Mouse (Mus musculus) neural tube, embryonic 12.5 days (tissue): ENCODE data around the gene Gm49320. TPM values are rescaled to one million over a fixed set of nuclear protein-coding genes. Genes with fewer than 3 reads are reported as not detected.

Source experiments
- ATAC-seq: fragments of 200-750 bp; cut with Nextera tagmentation; 2 replicates; pipeline ENCODE4 v1.8.0; 2017; ENCODE audit warnings: low read depth, mild to moderate bottlenecking, moderate TSS enrichment, moderate library complexity; ENCODE audit not compliant: low FRiP score
- H3K27ac ChIP-seq: fragments of 300-500 bp; sonication (generic); 2 replicates; pipeline ENCODE4 v1.5.1; 2016
- H3K27me3 ChIP-seq: fragments of 300-500 bp; sonication (generic); replicated peaks from 2 replicates; pipeline ENCODE4 v1.6.1; 2016; ENCODE audit warnings: mild to moderate bottlenecking
- H3K36me3 ChIP-seq: fragments of 300-500 bp; sonication (generic); 2 replicates; pipeline ENCODE4 v1.6.1; 2016; ENCODE audit warnings: mild to moderate bottlenecking
- H3K4me1 ChIP-seq: fragments of 300-500 bp; sonication (generic); 2 replicates; pipeline ENCODE4 v1.6.1; 2016
- H3K4me2 ChIP-seq: fragments of 300-500 bp; sonication (generic); replicated peaks from 2 replicates; pipeline ENCODE4 v1.6.1; 2016; ENCODE audit warnings: mild to moderate bottlenecking
- H3K4me3 ChIP-seq: fragments of 300-500 bp; sonication (generic); 2 replicates; pipeline ENCODE4 v1.5.1; 2016
- H3K9ac ChIP-seq: fragments of 300-500 bp; sonication (generic); 2 replicates; pipeline ENCODE4 v1.6.1; 2016; ENCODE audit warnings: mild to moderate bottlenecking
- H3K9me3 ChIP-seq: fragments of 300-500 bp; sonication (generic); 2 replicates; pipeline ENCODE4 v1.6.1; 2016; ENCODE audit warnings: mild to moderate bottlenecking
- WGBS: fragments of 180-500 bp; shearing (Covaris S2); methylation state at CpG from one replicate; pipeline ENCODE4 v1.1.7; 2016; 5-methylcytosine and 5-hydroxymethylcytosine counted together
- polyA plus RNA-seq: library from polyadenylated mRNA; unstranded; fragments of >200 nt; fragmentation: Nextera tagmentation; extraction: Ambion mirVana; gene quantifications from 2 replicates; pipeline ENCODE4 v1.2.1, GENCODE M21; 2016

Gm49320 gene
- polyA plus RNA-seq, 1 experiment from 2014 or later = 1.2 TPM

GRCm38 (mm10) chr8:4212809-4213209, 25.9 kb upstream of the Gm49320 start:
- Histone ChIP-seq H3K9me3 (no peaks in the 10 kb centered on the region), H3K27ac (no peak overlapping the region), H3K4me3 (peak overlapping the region; percentile 39), H3K9ac (peak overlapping the region; percentile 56), H3K27me3 (peaks cover 12% of the 10 kb centered on the region), H3K4me1 (peaks cover 43% of the 10 kb centered on the region), H3K4me2 (peak overlapping the region; percentile 87), H3K36me3 (peaks cover 33% of the 10 kb centered on the region)
- 2% methylated on average over 25 of the region's 25 CpGs for WGBS
- ATAC-seq = no peak

DNA sequence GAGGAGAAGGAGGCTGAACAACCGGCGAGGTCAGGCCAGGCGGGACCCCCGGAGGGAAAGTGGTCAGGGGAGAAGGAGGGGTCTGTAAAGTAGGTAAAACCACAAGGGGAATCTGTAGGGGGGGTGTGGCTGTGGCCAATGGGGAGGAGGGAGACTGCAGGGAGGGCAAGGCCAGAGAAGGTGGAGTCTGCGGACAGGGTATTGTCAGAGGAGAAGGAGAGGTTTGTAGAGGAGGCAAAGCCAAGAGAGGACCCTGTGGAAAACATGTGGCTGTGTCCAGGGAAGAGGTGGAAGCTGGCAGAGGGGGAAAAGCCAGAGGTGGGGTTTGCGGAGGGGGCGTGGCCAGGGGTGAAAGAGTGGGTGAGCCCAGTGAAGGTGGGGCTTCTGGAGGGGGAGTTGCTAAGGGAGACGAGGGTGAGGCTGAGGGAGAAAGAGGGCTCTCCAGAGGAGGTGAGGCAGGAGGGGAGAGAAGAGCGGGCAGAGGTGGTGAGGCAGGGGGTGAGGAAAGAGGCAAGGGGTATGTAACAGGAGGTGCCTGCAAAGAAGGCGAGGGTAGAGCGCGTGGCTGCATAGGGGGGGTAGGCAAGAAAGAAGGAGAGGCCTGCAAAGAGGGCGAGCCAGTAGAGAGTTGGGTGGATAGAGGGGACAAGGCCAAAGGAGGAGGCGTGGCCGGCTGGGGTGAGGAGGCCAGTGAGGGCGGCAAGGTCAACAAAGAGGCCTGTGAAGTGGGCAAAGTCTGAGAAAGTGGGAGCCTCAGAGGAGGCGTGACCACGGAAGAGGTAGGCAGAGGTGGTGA, 25.3 kb upstream of the Gm49320 start:
- H3K9ac ChIP-seq = peak overlapping the region; percentile 56
- WGBS = 3% methylated on average over 18 of the region's 18 CpGs
- H3K36me3 ChIP-seq = peaks cover 31% of the 10 kb centered on the region
- H3K27me3 ChIP-seq = peaks cover 11% of the 10 kb centered on the region; the same call in 1 of the 2 replicates
- H3K4me3 ChIP-seq = peak overlapping the region; percentile 39
- ATAC-seq = peak; percentile 6; the same call in 1 of the 2 replicates
- H3K27ac ChIP-seq = no peak overlapping the region
- no peaks in the 10 kb centered on the region for H3K9me3 ChIP-seq
- H3K4me2 ChIP-seq = peak overlapping the region; percentile 87
- peaks cover 43% of the 10 kb centered on the region for H3K4me1 ChIP-seq

- H3K27me3 ChIP-seq = peaks cover 11% of the 10 kb centered on the region; the same call in 1 of the 2 replicates
- no peak for ATAC-seq
- no peak overlapping the region for H3K27ac ChIP-seq
- no peaks in the 10 kb centered on the region for H3K9me3 ChIP-seq
- H3K4me3 ChIP-seq = peak overlapping the region; percentile 39
- H3K36me3 ChIP-seq = peaks cover 25% of the 10 kb centered on the region
- 10% methylated on average over 33 of the region's 33 CpGs for WGBS
- peaks cover 43% of the 10 kb centered on the region for H3K4me1 ChIP-seq
- H3K9ac ChIP-seq = peak overlapping the region; percentile 40; the same call in 1 of the 2 replicates
- peak overlapping the region; percentile 87 for H3K4me2 ChIP-seq
These were observed 24.4 kb upstream of the Gm49320 start for GRCm38 (mm10) chr8:4214006-4214980.

- Histone ChIP-seq H3K36me3 (peaks cover 7% of the 10 kb centered on the region; the same call in 1 of the 2 replicates), H3K4me2 (peak overlapping the region; percentile 87), H3K27ac (peak overlapping the region; percentile 63; the same call in 1 of the 2 replicates), H3K9me3 (no peaks in the 10 kb centered on the region), H3K9ac (peak overlapping the region; percentile 86), H3K4me3 (peak overlapping the region; percentile 62), H3K4me1 (peaks cover 40% of the 10 kb centered on the region), H3K27me3 (peaks cover 11% of the 10 kb centered on the region; the same call in 1 of the 2 replicates)
- 6% methylated on average over 18 of the region's 18 CpGs for WGBS
- peak; percentile 11; the same call in 1 of the 2 replicates for ATAC-seq
These were observed 22.4 kb upstream of the Gm49320 start for GRCm38 (mm10) chr8:4216296-4216695.

GRCm38 (mm10) chr8:4216791-4217621, 21.7 kb upstream of the Gm49320 start, which contains the start of gene Prr36:
TSS of gene Prr36 (minus strand) at chr8:4217459.
- Histone ChIP-seq H3K9me3 (no peaks in the 10 kb centered on the region), H3K27ac (peak within 1 kb of the TSS; percentile 63; the same call in 1 of the 2 replicates), H3K4me1 (peaks cover 40% of the 10 kb centered on the region), H3K27me3 (peaks cover 11% of the 10 kb centered on the region; the same call in 1 of the 2 replicates), H3K4me2 (peak within 1 kb of the TSS; percentile 87), H3K4me3 (peak within 1 kb of the TSS; percentile 62), H3K9ac (peak within 1 kb of the TSS; percentile 86), H3K36me3 (peaks cover 7% of the 10 kb centered on the region; the same call in 1 of the 2 replicates)
- WGBS = 1% methylated on average over 44 of the region's 44 CpGs
- peak; percentile 93 for ATAC-seq

- H3K27me3 ChIP-seq = 0 out of 2 replicates have a peak, but pooled peaks cover 7% of the 10 kb centered on the region
- no peak for ATAC-seq
- no peaks in the 10 kb centered on the region for H3K9me3 ChIP-seq
- H3K9ac ChIP-seq = no peak overlapping the region
- no peak overlapping the region for H3K4me2 ChIP-seq
- H3K4me1 ChIP-seq = peaks cover 19% of the 10 kb centered on the region
- no peak overlapping the region for H3K27ac ChIP-seq
- peaks cover 2% of the 10 kb centered on the region; the same call in 1 of the 2 replicates for H3K36me3 ChIP-seq
- 88% methylated on average over 3 of the region's 3 CpGs for WGBS
- no peak overlapping the region for H3K4me3 ChIP-seq
These were observed 19.0 kb upstream of the Gm49320 start for GRCm38 (mm10) chr8:4219617-4220016.

DNA sequence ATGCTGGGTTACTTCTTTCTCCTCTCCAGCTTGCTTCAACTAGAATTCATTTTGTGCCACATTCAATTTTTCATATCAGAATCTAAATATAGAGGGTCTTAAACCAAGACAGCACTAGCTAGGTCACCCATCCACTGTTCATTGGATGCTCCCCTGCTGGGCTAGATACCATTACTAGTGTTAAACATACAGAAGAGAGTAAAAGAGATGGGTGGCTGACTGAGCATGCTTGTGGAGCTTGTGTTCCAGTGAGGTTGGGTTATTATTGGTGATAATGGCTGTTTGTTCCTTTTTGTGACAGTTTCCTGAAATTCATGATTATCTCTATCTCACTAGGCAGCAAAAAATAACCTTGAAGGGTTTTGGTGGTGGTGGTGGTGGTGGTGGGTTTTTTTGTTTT, 16.6 kb upstream of the Gm49320 start:
- no peak for ATAC-seq
- Histone ChIP-seq H3K36me3 (no peaks in the 10 kb centered on the region), H3K4me1 (peaks cover 6% of the 10 kb centered on the region), H3K4me2 (no peak overlapping the region), H3K9ac (no peak overlapping the region), H3K27ac (no peak overlapping the region), H3K9me3 (no peaks in the 10 kb centered on the region), H3K27me3 (peaks cover 14% of the 10 kb centered on the region), H3K4me3 (no peak overlapping the region)

DNA sequence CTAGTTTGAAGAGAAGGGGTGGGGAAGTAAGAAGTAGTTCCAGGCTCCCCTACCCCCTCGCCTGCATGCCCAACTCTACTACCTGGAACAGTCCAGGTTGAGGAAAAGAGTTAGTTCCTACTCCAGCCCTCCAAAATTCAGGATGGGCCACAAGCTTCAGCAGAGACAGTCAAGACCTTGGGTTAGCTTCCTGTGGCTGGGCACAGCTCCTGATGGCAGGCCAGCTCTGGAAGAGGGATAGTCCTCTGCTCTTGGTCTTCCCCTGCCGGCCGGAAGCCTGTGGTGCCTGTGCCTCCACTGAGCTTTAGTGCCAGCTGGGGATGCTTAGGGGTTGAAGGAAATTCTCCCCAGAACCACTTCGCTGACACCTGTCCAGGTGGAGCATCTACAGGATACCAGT, 12.3 kb upstream of the Gm49320 start:
- 29% methylated on average over 4 of the region's 4 CpGs for WGBS
- H3K27ac ChIP-seq = no peak overlapping the region

DNA sequence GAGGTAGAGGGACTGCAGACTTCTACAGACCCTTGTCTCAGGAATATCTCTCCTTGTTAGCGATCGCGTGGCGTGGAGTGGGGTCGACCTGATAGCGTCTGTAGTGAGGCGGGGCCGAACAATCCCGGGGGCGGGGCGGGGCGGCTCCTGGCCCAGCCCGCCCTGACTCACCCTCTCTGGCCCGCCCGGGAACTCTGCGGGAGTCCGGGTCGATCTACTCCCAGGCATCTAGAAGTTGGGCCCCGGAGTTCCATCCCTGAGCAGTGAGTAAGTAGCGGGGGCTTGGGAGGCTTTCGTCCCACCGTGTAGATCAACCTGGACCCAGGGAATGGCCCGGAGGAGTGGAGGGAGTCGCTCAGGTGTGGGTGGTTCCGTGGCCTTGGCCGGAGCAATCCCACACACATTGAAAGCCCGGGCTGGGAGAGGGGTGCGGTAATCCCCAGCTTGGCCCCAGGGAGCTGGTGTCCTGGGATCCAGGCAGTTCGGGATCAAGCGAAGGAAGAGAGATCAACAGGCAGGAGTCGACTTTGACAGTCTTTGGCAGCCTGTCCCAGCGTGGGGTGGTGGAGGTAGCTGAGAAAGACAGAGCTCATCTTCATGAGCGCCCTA, 11.8 kb upstream of the Gm49320 start, which contains the start of gene Lrrc8e:
TSS of gene Lrrc8e (plus strand) at position 89 of the 609 bp plus-strand sequence.
- H3K4me1 ChIP-seq = peaks cover 6% of the 10 kb centered on the region
- no peak within 1 kb of the TSS for H3K9ac ChIP-seq
- H3K27ac ChIP-seq = no peak within 1 kb of the TSS
- WGBS = 6% methylated on average over 33 of the region's 33 CpGs
- peak within 1 kb of the TSS; percentile 51 for H3K4me2 ChIP-seq
- ATAC-seq = no peak
- H3K27me3 ChIP-seq = peaks cover 25% of the 10 kb centered on the region
- no peaks in the 10 kb centered on the region for H3K9me3 ChIP-seq
- H3K4me3 ChIP-seq = 0 out of 2 replicates have a peak within 1 kb of the TSS, but pooled peaks have one; percentile 7
- no peaks in the 10 kb centered on the region for H3K36me3 ChIP-seq

More for the DNA sequence above, 12.3 kb upstream of the Gm49320 start:
- Histone ChIP-seq H3K9me3 (no peaks in the 10 kb centered on the region), H3K4me1 (peaks cover 6% of the 10 kb centered on the region), H3K27me3 (peaks cover 25% of the 10 kb centered on the region), H3K4me3 (no peak overlapping the region), H3K36me3 (no peaks in the 10 kb centered on the region), H3K9ac (no peak overlapping the region), H3K4me2 (peak overlapping the region; percentile 51)
- no peak for ATAC-seq

GRCm38 (mm10) chr8:4227919-4228318, 10.7 kb upstream of the Gm49320 start:
- peaks cover 6% of the 10 kb centered on the region for H3K4me1 ChIP-seq
- H3K9ac ChIP-seq = no peak overlapping the region
- H3K36me3 ChIP-seq = no peaks in the 10 kb centered on the region
- 91% methylated on average over 4 of the region's 4 CpGs for WGBS
- ATAC-seq = no peak
- peaks cover 25% of the 10 kb centered on the region for H3K27me3 ChIP-seq
- no peak overlapping the region for H3K4me2 ChIP-seq
- no peak overlapping the region for H3K4me3 ChIP-seq
- no peak overlapping the region for H3K27ac ChIP-seq
- H3K9me3 ChIP-seq = no peaks in the 10 kb centered on the region

GRCm38 (mm10) chr8:4229784-4230183, 8.9 kb upstream of the Gm49320 start:
- 76% methylated on average over 5 of the region's 5 CpGs for WGBS
- peaks cover 6% of the 10 kb centered on the region for H3K4me1 ChIP-seq
- no peaks in the 10 kb centered on the region for H3K36me3 ChIP-seq
- ATAC-seq = no peak
- H3K4me2 ChIP-seq = no peak overlapping the region
- no peak overlapping the region for H3K27ac ChIP-seq
- H3K27me3 ChIP-seq = peaks cover 25% of the 10 kb centered on the region
- H3K9ac ChIP-seq = no peak overlapping the region
- H3K9me3 ChIP-seq = no peaks in the 10 kb centered on the region
- no peak overlapping the region for H3K4me3 ChIP-seq
